Mouse (Mus musculus) kidney, embryonic 14.5 days (tissue): ENCODE measurements around the gene Ttc30b. TPM values are rescaled to one million over a fixed set of nuclear protein-coding genes. Genes with fewer than 3 reads are reported as not detected.

Source experiments
- ATAC-seq: fragments of 200-750 bp; cut with Nextera tagmentation; 2 replicates; pipeline ENCODE4 v1.8.0; 2017; ENCODE audit warnings: moderate number of reproducible peaks, mild to moderate bottlenecking, moderate TSS enrichment, moderate library complexity; ENCODE audit not compliant: low FRiP score, low TSS enrichment
- H3K27ac ChIP-seq: fragments of 300-500 bp; sonication (generic); 2 replicates; pipeline ENCODE4 v1.5.1; 2014; ENCODE audit warnings: low read depth, mild to moderate bottlenecking, low read length, moderate library complexity, mixed read lengths
- H3K27me3 ChIP-seq: fragments of 300-500 bp; sonication (generic); 2 replicates; pipeline ENCODE4 v1.6.1; 2014; ENCODE audit warnings: mild to moderate bottlenecking, low read length; ENCODE audit not compliant: control insufficient read depth, insufficient read depth
- H3K36me3 ChIP-seq: fragments of 300-500 bp; sonication (generic); 2 replicates; pipeline ENCODE4 v1.6.1; 2014; ENCODE audit warnings: low read length, mixed read lengths; ENCODE audit not compliant: control insufficient read depth, insufficient read depth
- H3K4me1 ChIP-seq: fragments of 300-500 bp; sonication (generic); 2 replicates; pipeline ENCODE4 v1.6.1; 2014; ENCODE audit warnings: low read length, mixed read lengths; ENCODE audit not compliant: control insufficient read depth, insufficient read depth
- H3K4me2 ChIP-seq: fragments of 300-500 bp; sonication (generic); replicated peaks from 2 replicates; pipeline ENCODE4 v1.6.1; 2014; ENCODE audit warnings: low read depth, mild to moderate bottlenecking, low read length
- H3K4me3 ChIP-seq: fragments of 300-500 bp; sonication (generic); 2 replicates; pipeline ENCODE4 v1.5.1; 2014; ENCODE audit warnings: mild to moderate bottlenecking, low read length
- H3K9ac ChIP-seq: fragments of 300-500 bp; sonication (generic); 2 replicates; pipeline ENCODE4 v1.6.1; 2014; ENCODE audit warnings: low read depth, mild to moderate bottlenecking, low read length, moderate library complexity
- H3K9me3 ChIP-seq: fragments of 300-500 bp; sonication (generic); 2 replicates; pipeline ENCODE4 v1.6.1; 2016; ENCODE audit warnings: low read length; ENCODE audit not compliant: control insufficient read depth
- WGBS: fragments of 180-500 bp; shearing (Covaris S2); extraction: QIAGEN DNeasy Blood & Tissue Kit; methylation state at CpG from one replicate; pipeline ENCODE4 v1.1.7; 2014; 5-methylcytosine and 5-hydroxymethylcytosine counted together
- polyA plus RNA-seq: library from polyadenylated mRNA; unstranded; fragments of >200 nt; fragmentation: Nextera tagmentation; extraction: Ambion mirVana; gene quantifications from 2 replicates; pipeline ENCODE4 v1.2.1, GENCODE M21; 2014

Ttc30b gene
- polyA plus RNA-seq, 1 experiment from 2014 or later = 10.8 TPM

DNA sequence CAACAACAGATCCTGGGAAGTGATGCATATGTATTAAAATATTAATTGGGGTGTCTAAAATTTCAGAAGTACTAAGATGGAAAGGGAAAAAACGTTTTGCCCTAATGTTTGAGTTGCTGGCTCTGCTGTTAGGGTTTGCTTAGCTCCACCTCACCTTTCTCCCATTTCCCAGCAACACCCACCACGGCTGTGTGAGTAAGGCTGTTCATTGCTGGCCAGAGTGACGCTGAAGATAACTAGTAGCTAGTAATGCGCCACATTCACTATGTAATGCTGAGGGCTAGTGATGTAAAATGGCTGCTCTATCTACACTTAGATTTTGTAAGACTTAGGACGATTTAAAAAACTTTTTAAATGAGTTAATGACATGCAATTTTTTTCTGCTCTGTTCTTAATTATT lies 42.7 kb downstream of the Ttc30b start:
- ATAC-seq = no peak
- H3K4me2 ChIP-seq = no peak overlapping the region
- WGBS = 89% methylated on average over 5 of the region's 5 CpGs

GRCm38 (mm10) chr2:75891981-75892380 lies 46.4 kb downstream of the Ttc30b start:
- Histone ChIP-seq H3K4me1 (no peaks in the 10 kb centered on the region), H3K27me3 (no peaks in the 10 kb centered on the region), H3K4me3 (no peak overlapping the region), H3K27ac (no peak overlapping the region), H3K9ac (no peak overlapping the region), H3K9me3 (no peaks in the 10 kb centered on the region), H3K4me2 (no peak overlapping the region), H3K36me3 (peaks cover 13% of the 10 kb centered on the region)
- WGBS = 78% methylated on average over 4 of the region's 4 CpGs
- no peak for ATAC-seq

More for the DNA sequence above, 42.7 kb downstream of the Ttc30b start:
- H3K27me3 ChIP-seq = no peaks in the 10 kb centered on the region
- H3K9me3 ChIP-seq = 0 out of 2 replicates have a peak, but pooled peaks cover 3% of the 10 kb centered on the region
- no peak overlapping the region for H3K4me3 ChIP-seq
- H3K36me3 ChIP-seq = peaks cover 12% of the 10 kb centered on the region; the same call in 1 of the 2 replicates
- H3K27ac ChIP-seq = no peak overlapping the region
- no peak overlapping the region for H3K9ac ChIP-seq
- no peaks in the 10 kb centered on the region for H3K4me1 ChIP-seq

Other genes starting within 250 kb of the Ttc30b start
- gene Nfe2l2, start 233.9 kb downstream of the Ttc30b start, polyA plus RNA-seq = 57.1 and 67.6 TPM in 2 replicates
- 33.9 and 51.3 TPM in 2 replicates for gene Agps, start 106.4 kb downstream of the Ttc30b start, polyA plus RNA-seq
- 0.46 and 0.76 TPM in 2 replicates for gene Ttc30a2, start 39.6 kb upstream of the Ttc30b start, polyA plus RNA-seq
- 7.3 and 8.5 TPM in 2 replicates for gene Ttc30a1, start 43.4 kb upstream of the Ttc30b start, polyA plus RNA-seq